Mouse (Mus musculus) 3134 (cell line): Measurements from ENCODE around the gene Slc9a6.

Experiments
- DNase-seq: peaks from one replicate; pipeline ENCODE4 v3.0.0-alpha.2; 2011; ENCODE audit warnings: low spot score; ENCODE audit not compliant: insufficient read length; ENCODE audit errors: extremely low read depth

Gene Slc9a6

GRCm38 (mm10) chrX:56665226-56665973, 55.8 kb downstream of the Slc9a6 start:
- DNase-seq, result no peak

DNA sequence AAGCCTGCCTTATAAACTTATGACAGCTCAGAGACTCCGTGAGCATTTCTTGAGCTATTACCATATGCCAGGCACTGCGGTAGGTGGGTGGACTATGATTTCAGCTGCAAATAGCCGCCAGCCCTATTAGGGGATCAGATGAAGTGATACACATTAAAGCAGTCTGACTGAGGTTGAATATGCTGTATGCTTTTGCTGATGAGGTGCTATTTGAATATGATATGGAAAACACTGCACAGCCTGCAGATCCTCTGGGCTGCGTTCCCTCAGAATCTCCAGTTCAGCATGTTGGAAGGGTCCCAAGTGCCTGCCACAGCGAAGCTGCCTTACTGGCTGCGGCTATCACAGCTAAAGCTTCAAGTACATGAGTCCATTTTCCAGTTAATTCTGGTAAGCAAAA, 57.7 kb downstream of the Slc9a6 start:
- DNase-seq, result no peak

DNA sequence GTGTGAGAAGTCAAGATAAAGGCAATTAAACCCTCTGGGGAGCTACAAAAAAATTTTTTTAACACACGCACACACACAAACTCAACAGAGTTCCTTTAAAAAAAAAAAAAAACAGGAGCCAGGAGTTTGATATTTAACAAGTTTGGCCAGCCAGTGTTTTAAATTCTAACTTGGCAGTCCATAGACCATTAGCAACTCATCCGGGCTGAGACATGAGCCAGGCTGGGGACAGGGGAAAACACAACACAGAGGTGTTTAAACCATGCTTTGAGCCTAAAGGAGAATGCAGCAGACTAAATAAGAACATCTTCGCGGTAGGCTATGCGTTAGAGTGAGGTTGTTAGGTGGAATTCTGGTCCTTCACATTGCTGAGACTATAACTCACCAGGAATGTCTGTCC, 58.5 kb downstream of the Slc9a6 start:
- no peak for DNase-seq

GRCm38 (mm10) chrX:56668501-56668900, 58.9 kb downstream of the Slc9a6 start:
- no peak for DNase-seq

DNA sequence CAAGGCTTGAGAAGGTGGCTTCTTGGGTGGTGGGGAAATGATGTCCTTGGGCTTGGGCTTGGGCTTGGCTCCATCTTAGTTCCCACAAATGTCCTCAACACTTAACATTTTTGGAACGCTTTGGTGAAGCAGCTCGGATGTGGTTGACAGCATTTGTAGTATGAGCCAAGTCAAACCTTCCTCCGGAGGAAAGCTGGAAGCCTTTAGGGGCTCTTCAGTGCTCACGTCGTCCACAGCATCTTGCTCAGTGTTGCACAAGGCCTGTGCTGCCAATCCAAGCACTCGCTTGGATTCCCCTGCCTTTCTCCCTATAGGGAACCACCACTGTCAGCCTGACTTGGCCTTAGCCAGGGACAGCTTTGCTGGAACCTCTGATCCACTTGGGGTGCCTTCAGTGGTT, 66.0 kb downstream of the Slc9a6 start:
- no peak for DNase-seq

DNA sequence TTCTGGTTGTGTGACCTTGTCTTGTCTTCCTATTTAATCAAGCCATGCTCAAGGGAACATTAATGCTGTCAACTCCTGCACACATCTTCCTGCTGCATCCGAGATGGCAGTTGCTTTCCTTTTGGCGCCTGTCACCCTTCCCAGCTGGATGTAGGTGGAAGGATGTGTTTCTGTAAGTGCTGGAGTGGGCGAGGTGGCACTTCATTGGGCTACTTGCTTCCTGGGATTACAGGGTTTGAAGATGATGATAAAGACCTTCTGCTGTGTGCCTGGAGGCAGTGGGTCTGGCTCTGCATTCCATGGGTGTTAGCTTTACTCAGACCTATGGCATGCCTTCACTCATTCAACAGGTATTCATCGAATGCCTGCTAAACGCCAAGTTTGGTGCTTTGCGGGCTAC, 68.2 kb downstream of the Slc9a6 start:
- peak; percentile 21 for DNase-seq

GRCm38 (mm10) chrX:56679066-56679465, 69.5 kb downstream of the Slc9a6 start:
- DNase-seq, result no peak

DNA sequence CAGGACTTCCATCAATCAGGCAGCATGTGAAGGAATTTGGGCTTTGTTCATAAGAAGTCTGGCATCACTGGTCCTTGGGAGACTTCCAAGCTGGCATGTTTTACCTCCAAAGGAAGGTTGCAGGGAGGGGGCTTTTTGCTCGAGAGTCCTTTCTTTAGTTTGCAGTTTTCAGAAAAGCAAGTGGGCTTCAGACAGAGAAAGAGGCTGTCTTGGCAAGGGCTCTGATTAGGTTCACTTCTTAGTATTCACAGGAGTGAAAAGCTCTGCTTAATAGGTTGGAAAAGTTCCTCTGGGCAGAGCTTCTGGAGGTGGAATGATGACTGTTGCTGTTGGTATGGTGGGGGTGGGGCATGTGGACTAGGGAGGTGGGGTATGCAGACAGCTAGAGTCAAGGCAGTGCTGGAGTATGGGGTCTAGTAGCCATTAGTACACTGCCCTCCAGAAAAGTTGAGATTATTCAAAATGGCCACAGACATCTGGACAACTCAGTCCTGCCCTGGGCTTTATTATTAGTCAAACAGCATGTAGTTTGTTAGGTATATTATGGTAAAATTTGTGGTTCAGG, 72.7 kb downstream of the Slc9a6 start:
- DNase-seq, result no peak

GRCm38 (mm10) chrX:56683521-56683920, 74.0 kb downstream of the Slc9a6 start:
- DNase-seq, result no peak

- no peak for DNase-seq
Observed at GRCm38 (mm10) chrX:56692554-56692953, 83.0 kb downstream of the Slc9a6 start.

DNA sequence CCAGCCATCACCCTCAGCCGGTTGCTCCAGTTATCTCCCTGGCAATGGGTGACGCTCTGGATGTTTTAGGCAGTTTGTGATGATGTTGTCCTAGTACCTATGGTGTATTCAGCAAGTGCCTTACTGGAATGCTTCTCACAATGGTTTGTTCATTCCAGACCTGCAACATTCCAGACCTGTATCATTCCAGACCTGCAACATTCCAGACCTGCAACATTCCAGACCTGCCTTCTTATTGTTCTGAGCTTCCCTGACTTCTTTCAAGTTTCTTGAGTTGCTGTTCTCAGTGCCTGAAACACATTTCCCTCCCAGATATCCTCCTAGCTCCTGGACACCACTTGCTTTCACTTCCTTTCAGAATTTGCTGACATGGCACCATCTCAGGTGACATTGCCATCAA, 85.0 kb downstream of the Slc9a6 start:
- no peak for DNase-seq

- no peak for DNase-seq
Observed at GRCm38 (mm10) chrX:56697199-56697780, 87.7 kb downstream of the Slc9a6 start.

GRCm38 (mm10) chrX:56697886-56698285, 88.3 kb downstream of the Slc9a6 start:
- DNase-seq, result no peak

DNA sequence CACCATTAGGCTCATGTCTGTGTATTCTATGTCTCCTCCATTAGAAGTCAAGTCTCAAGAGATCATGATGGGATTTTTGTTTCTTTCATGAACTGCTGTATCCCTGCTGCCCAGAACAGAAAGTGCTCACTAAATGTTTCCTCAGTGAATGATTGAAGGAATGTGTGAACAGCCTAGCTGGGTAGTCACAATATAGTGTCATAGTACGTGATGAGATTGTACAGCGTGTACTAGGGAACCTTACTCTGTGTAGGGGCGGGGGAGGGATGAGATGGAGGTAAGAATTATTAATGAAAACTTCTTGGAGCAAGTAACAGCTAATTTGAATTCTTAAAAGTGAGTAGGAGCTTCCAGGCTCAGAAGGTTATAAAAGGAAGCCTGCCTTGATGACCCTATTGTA, 91.7 kb downstream of the Slc9a6 start:
- no peak for DNase-seq

DNA sequence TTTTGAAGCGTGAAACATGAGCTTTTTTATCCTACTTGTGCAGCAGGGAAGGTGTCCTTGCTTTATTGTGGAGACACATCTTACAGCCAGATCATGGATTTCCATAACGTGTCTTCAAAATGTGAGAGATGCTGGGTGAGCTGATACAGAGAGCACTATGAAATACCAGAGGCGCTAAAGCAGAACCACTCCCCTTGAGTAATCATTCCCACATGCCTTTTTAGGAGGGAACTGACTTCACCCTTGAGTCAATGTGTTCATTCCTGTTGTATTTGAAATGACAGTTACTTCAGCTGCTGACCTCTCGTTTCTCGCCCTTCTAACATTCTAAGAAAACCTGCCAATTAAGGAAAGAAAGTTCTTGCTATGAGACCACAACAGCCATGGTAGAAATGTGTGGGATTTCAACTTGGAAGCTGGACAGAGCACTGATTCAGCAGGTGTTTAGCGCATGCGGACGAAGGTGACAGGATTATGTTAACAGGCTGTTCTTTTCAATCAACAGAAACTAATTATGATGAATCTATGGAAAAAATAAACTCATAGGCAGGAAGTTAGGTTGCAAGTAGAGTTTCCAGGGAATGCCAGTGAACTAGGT, 94.5 kb downstream of the Slc9a6 start:
- DNase-seq, result no peak

DNA sequence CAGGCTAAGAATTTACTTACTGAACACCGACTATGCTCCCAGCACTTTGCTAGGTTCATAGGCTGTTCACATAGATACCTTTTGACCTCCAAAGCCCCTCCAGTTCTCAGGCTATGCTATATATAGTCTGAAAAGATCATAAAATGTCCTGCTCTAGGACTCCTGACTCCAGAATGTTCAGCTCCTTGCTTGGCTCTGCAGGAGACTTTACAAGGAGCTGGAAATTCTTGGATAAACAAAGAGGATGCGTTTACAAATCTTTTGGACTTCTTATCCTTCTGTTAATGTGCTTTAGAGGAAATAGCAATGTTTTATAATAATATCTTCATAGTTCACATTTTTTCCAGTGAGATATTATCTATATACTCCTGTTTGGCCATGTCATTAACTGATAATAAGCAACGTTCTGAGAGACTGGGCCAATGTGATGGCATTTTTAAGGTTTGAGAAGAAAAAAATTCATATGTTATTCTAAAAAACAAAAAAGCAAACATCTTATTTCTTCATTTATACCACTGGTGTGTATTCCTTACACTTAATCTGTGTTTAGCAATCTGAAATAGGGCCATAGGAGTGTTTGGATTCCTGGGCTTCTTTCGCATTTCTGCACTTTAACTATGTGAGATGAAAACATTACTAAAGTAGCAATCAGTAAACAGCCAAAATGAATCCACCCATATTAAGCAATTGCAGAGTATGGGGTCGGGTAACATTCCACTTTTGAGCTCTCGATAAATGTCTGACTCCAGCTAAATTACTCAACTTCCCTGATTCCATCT, 99.2 kb downstream of the Slc9a6 start:
- no peak for DNase-seq

DNA sequence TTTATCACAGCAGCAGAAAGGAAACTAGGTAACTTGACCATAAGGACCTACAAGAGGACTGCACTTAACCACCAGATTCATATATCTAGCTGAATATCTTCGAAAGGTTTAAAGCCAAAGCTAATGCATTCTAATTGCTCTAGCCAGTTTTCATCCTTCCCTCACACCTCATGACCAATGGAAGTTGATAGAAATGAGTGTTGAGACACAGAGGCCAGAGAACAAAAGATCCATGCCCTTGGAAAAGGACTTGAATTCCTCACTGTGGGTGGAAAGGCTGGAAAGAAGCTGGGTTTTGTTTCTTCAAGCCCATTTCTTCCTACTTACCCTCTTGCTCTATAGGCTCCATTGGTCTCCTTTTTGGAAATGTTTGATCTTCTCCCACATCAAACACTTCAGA, 101.0 kb downstream of the Slc9a6 start:
- DNase-seq, result no peak

DNA sequence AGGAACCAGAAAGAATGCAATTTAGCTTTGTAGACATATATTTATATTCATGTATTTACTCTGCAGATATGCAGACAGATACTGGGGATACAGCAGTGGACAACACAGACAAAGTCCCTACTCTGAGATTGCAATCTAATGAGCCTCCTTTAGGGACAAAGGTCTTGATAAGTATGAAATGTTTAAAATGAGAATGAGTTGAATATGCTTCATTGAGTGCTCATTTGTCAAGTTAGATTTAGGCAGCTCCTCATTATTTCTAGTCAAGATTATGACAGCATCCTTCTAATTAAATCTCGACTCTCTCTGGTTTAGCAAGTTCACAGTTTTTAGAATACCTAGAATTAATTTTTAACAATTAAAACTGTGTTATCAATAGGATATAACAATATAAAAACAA, 103.1 kb downstream of the Slc9a6 start:
- DNase-seq, result no peak
